Mouse (Mus musculus) liver, embryonic 14.5 days (tissue): ENCODE data around the gene Asna1.

Experiments
- CTCF ChIP-seq: IDR thresholded peaks from 2 replicates; pipeline ENCODE4 v1.5.1; 2016; ENCODE audit warnings: antibody characterized with exemption, low read depth, control low read depth
- EP300 ChIP-seq: IDR thresholded peaks from 2 replicates; pipeline ENCODE4 v1.6.1; 2016; ENCODE audit warnings: antibody characterized with exemption, low read depth

DNA sequence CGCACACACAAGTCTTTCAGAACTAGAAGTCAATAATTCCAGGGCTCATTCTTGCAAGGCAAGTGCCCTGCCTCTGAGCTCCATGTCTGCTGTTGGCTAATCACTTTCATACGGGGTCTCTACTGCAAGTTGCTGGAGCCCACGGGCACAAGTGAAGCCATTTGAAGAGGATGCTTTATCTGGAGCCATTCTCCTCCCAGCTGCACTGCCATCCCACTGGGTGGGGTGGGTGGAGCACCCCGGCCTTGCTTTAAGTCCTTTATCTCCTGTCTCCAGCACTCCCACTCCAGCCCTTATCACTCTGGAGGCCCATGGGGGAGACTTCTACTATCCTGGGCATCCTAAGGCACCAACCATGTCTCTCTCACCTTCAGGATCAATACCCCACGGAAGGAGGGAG, 54.2 kb downstream of the Asna1 start:
- no peak for TF ChIP-seq CTCF
- TF ChIP-seq EP300, result peak; percentile 94
